Mouse (Mus musculus) right cerebral cortex, postnatal 36 days (tissue): ENCODE data around the gene Gm12830.

Source experiments
- DNase-seq, 2 experiments: peaks; one replicate each; pipeline ENCODE4 v3.0.0; 2022; ENCODE audit warnings: low spot score in 2 of 2, mixed read lengths in 1 of 2

Gm12830 gene

DNA sequence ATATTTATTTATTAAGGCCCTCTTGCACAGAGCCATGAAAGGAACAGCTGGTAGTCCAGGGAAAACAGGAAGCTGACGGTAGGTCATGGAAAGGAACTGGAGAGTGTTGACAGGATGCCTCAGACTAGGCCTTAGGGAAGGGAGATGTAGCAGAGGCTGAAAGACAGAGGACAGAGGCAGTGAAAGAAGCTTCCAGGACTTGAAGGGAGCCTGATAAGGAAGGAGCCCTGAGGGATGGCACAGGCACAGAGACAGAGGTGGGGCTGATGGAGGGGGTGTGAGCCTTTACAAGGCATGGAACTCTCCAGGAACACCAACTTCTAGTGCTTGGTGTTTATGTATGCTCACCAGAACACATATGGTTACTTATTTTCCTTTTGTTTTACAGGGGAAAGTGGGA lies 23.1 kb downstream of the Gm12830 start:
- DNase-seq: no peak

DNA sequence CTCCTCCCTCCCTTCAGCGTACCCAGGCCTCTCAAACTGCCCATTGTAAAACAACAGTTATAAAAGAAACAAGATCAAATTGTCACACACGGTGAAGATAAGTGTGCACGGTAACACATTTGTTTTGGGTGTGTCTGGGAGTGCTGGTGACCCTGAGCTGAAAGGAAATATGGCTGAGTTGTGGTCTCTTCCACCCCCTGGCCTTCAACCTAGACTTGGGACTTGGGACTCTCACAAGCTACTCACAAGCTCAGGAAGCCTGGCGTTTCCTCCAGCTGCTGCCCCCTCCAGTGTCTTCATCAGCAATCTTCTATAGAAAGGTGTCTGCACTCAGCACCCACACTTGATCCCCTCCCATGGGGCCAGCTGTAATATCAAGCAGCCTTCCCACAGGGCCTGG lies 24.1 kb downstream of the Gm12830 start:
- no peak for DNase-seq

DNA sequence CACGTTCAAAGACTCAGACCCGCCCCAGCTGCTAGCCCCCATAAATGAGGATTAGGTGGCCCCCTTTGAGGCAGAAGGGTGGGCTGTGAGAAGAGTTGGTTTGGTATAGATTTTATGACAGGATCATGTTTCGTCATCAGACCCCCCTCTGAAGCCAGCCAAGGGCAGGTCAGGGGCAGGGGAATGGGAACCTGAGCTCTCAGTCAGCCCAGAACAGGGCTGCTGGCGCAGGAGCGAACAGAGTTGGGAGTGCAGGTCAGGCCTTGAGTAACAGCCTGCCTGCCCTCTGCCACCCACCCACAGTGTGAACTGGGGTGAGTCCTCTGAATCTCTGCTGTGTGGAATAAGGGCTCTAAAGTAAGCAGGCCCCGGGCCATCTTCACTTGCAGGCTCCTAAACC lies 25.2 kb downstream of the Gm12830 start:
- DNase-seq: no peak

DNA sequence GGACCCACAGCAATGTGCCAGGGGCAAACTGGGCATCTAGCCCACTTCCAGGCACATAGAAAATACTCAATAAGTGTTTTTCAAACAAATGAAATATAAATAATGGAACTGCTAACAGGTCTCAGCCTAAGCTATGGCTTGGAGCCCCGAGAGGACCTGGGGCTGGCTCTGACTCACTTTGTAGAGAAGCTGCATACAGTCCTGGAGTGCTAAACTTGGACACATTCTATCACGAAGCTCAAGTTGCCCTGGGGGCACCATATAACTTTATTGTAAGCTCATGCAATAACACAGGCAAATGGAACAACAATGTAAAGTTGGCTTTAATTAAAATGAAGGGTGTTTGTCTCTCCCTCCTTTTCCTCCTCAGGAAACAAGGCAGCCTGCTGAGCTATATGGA lies 32.4 kb downstream of the Gm12830 start:
- DNase-seq: no peak

DNA sequence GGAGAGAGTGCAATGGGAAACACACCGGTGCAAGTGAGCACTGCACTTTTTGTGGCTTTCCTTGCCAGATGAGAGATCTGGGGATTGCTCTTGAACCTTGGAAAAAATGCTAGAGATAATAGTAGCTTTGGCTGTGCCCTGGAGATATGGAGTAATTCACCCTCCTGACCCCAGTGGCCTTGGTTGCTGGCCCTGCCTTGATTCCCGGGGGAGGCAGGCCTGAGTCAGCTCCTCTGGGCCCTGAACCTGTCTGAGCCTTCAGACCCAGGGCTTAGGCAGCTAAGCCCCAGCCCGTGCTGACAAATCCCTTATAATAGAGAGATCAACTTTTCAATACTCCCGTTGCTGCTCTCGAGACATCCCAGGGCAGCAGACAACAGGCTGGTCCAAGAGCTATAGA lies 36.9 kb downstream of the Gm12830 start:
- no peak for DNase-seq

DNA sequence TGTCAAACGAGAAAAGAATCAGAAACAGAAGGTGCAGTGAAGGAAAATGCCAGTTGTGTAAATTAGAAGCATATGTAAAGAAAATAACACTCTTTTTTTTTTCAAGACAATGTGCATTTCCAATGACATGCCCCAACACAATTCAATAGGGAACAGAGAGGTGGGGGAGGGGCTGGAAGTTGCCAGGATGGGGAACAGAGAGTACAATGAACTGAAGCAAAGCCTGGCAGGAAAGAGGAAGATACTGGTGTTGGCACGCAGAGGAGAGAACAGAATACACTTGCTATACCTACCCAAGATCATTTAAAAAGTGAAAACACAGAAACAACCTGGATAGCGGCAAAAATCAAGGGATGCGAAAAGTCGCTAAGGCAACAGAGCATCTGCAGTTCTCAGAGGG lies 41.6 kb downstream of the Gm12830 start:
- DNase-seq: no peak

DNA sequence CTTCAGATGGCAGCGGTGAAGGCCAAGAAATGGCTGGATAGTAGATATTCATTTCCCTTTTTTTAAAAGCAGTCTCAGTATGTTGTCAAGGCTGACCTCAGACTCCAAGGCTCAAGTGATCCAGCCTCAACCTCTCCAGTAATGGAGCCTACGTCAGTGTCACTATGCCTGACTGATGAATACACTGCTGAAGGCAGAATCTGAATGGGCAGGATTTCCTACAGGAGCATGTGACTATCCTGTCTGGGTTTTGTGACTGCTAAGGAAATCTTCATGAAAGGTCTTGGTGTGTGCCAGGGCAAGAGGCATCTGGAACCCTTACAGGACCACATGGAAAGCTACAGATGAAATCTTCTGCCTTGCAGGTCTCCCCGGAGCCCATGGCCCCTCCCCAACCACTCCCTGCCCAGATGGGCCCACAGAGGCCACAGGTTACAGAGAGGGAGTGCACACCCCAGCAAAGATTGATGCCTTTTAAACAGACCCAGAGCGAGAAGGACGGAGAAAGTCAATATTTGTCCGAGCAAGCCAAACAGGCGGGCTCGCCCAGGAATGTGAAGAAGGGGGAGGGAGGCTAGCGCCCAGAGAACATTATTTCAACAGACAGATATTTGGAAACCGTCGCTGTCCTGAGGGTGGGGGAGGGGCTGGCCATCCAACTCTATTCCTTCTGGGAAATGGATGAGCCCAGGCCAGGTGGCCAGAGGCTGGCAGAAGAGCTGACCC lies 48.4 kb downstream of the Gm12830 start:
- no peak for DNase-seq

DNA sequence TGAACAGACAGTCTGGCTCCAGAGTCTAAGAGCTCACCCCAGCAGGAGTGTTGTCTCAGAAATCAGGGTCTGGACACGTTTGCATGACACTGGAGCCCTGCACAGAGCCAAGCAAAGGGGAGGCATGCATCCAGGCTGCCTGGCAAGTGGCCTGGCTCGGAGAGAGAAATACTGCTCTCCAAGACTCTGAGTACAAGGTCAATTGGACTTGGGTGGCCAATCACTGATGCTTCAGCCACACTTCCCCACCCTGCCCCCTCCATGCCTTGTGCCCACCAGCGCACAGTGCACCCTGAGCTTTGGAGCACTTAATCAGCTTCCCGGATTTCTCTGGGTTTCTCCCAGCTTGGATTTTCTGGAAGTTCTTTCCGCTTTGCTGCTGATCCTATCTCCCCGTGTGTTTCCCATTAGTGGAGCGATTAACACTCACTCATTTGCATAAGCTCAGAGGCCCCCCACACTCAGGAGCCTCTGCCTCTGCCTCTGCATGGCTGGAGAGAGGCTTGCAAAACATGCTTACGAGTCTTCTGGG lies 55.0 kb downstream of the Gm12830 start:
- no peak for DNase-seq

DNA sequence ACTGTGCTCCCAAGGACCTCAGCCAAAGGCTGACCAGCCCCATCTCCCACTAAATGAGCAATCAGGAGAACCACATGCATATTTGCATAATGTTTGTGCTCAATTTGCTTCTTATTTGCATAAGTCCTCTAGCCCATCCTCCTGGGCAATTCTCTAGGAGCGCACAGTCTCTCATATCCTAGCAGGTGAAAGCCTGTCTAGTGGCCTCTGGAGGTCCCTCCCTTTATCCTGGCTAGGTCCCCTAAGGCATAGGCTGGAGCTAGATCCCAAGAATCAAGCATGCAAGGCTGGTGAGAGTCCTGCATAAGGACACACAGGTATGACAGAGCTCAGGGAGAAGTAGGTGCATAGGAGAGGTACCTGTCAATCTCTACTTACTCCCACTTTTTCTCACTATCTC lies 60.7 kb downstream of the Gm12830 start:
- DNase-seq: no peak

DNA sequence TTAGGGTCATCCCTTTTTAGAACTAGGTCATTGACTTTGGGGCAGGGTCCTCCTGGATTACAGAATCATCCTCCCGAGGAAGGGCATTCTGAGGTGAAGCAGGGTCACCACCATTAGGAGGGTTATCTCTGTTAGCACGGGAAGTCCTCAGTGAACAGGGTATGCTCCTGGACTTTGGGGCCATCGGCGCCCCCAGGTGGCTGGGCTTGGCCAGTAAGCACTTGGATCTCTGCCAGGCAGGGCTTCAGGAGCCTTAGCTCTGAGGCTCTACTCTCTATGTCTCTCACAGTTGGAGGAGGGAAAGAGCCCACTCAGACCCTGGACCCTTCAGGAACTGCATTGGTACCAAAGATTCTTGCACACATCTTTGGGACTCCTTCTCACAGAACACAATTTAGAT lies 76.3 kb downstream of the Gm12830 start:
- no peak for DNase-seq

DNA sequence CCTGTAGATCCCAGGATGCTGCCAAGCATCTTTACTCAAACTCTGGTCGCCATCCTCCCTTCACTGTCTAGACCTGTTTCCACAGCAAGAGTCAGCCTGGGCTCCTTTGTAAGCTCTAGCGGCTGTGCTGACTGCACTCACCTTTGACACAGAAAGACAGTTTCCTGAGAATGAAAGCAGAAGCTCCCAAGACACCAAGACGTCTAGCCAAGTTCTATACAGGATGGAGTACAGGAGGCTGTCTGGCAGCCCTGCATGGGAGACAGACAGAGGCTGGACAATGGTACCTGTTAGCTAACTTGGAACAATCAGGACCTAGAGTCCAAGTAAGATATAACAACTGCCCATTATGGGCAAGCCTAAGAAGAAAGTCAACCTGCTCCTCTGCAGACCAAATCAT lies 78.4 kb downstream of the Gm12830 start:
- no peak for DNase-seq

DNA sequence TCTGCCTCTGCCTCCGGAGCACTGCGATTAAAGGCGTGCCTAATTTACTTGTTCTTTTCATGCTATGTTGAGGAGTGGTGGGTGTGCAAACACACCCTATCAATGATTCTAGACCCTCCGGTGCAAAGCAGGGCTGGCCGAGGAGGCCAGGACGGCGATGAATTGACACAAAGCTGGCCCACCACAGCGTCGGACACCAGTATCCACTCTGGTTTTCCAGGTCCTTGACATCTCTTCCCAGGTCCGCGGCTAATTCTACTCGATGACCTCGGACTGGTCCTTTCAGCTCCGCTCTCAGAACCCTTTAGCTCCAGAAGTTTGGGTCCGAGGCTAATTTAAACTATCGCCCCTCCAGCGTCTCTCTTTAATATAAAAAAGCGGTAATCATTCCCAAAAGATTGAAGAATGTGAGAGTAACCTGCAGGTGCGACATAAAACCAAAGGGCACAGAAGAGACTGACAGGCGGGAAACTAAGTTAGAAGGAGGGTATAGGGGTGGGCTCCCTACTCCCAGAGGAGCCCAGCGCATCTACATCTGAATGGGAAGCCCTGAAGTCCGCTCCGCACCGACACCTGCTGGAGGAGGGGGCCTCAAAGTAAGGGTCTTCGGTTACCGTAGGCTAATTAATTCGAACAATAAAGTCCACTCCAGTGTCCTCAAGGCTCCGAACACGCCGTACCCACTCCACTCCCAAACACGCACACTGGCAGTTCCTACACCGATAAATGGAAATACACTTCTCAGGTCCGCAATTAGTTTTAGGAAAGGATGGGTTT lies 79.5 kb downstream of the Gm12830 start:
- no peak for DNase-seq

DNA sequence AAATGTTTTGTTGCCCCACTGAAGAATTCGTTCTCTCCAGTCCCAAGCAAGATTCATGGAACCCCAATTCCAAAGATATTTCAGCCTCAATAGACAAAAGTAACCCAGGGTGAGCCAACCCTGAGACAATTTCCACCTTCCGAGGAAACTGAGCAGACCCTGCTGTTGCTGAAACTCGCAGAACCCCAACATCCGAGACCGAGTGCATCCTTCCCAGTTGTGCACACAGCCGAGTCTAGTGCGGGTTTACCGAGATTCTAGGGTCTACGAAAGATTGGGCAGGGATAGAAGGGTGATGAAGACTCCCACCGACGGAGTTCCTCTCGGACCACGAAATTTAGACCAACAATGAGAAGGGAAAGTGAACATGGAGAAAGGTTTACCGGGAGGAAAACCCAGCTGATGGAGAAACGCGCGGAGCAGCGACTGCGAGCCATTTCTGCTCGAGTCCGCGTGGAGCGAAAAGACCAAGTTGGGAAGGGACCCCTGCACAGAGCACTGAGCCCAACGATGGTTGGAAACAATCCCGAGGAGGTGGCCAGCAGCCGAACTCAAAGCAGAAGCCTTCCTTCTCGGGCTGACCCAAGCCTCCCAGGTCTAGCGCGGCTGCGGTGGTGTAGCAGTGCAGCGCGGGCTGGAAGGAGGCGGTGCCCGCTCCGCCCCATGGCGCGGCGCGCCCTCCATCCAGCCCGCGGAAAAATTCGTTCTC lies 80.3 kb downstream of the Gm12830 start:
- DNase-seq: no peak

DNA sequence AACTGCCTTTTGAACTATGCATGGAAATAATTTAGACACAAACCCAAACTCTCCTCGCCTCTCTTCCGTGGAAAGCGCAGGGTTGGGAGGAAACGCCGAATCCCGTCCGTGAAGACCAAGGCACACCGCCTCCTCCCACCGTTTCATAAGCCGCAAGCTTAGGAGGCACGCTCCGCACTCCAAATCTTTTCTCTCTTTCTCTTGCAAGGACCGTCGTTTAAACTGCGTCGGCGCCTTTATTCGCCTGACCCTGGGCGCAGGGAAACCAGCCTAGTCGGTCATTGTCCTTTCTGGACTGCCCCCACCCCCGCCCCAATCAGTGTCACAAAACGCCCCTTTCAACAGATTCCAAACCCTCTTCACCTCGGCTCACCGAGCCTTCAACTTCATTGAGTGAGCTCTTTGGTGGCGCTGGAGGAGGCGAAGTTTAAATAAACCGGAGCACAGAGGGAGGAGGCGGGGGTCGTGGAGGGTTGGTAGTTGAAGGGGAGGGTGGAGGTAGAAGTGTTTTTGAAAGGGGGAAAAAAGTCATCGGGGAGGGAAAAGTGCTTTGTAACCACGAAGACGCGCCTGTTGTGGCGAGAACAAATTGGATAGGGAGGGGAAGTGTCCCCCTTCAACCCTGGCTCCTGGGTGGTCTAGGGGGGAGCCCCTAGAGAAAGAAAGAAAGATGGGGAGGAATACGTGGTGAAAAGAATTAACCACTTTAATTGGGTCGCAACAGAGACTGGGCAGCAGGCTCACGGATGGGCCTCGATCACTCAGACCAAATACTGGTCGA lies 81.3 kb downstream of the Gm12830 start:
- no peak for DNase-seq

DNA sequence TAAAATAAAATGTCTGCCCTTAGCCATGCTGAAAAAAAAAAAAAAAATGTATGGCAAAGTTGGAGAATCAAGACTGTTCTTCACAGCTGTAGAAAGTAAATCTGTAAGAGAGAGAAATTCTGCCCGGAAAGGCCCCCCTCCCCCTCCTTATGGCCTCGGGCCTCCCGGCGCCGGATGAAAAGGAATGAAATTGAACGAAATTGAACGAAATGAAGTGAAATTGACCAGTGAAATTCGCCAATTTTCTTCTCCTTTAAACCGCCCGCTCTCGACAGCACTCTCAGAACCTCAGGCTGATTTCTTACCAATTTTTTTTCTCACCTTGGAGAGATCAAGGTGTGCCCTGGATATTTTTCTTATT lies 81.9 kb downstream of the Gm12830 start:
- DNase-seq: no peak

DNA sequence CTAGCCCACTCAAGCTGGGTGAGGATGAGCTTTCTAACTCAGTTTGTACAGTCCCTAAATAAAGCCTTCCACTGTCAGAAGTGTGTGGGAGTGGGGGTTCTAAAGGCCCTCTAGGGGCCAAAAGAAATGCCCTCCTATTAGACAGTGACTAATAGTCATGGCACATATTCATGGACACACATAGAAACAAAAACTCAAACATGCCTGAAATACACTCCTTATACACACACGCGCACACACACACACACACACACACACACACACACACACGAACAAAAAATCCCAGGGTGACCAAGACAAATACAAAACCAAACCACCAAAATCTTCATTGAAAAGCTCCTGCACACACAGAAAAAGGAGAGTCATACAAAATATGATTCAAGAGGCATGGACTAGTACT lies 84.0 kb downstream of the Gm12830 start:
- DNase-seq: no peak
